Mouse (Mus musculus): Measurements from ENCODE around the gene Pde4b. TPM values are rescaled to one million over a fixed set of nuclear protein-coding genes. Genes with fewer than 3 reads are reported as not detected.

The Pde4b gene
- total RNA-seq, 2 experiments from 2014 or later: 85.9 to 89.8 TPM

GRCm38 (mm10) chr4:102351476-102352475 is 264.4 kb downstream of the Pde4b start:
- intact Hi-C loops (cut with DNase I): no loop called here
- DNase-seq (ENCODE audit: extremely low spot score in 1 of 2, low spot score in 2 of 2): peak in 1 of 2 experiments; percentile 44

- intact Hi-C loops (cut with DNase I): no loop called here
- peak in 1 of 2 experiments; percentile 24 for DNase-seq (ENCODE audit: extremely low spot score in 1 of 2, low spot score in 2 of 2)
Observed at GRCm38 (mm10) chr4:102353641-102354403, 266.5 kb downstream of the Pde4b start.

- intact Hi-C loops (cut with DNase I): no loop called here
- DNase-seq (ENCODE audit: extremely low spot score in 1 of 2, low spot score in 2 of 2): no peak
Observed at GRCm38 (mm10) chr4:102368105-102368735, 280.9 kb downstream of the Pde4b start.

- no peak for DNase-seq (ENCODE audit: extremely low spot score in 1 of 2, low spot score in 2 of 2)
- intact Hi-C loops (cut with DNase I): no loop called here
Observed at GRCm38 (mm10) chr4:102374614-102375013, 287.3 kb downstream of the Pde4b start.

GRCm38 (mm10) chr4:102382763-102383505 is 295.6 kb downstream of the Pde4b start:
- intact Hi-C loops (cut with DNase I): no loop called here
- DNase-seq (ENCODE audit: extremely low spot score in 1 of 2, low spot score in 2 of 2): no peak

- intact Hi-C loops (cut with DNase I): no loop called here
- DNase-seq (ENCODE audit: extremely low spot score in 1 of 2, low spot score in 2 of 2): no peak
Observed at GRCm38 (mm10) chr4:102393605-102394004, 306.3 kb downstream of the Pde4b start.

GRCm38 (mm10) chr4:102397334-102397733 is 310.0 kb downstream of the Pde4b start:
- intact Hi-C loops (cut with DNase I): no loop called here
- no peak for DNase-seq (ENCODE audit: extremely low spot score in 1 of 2, low spot score in 2 of 2)

- intact Hi-C loops (cut with DNase I): no loop called here
- no peak for DNase-seq (ENCODE audit: extremely low spot score in 1 of 2, low spot score in 2 of 2)
Observed at GRCm38 (mm10) chr4:102398512-102398911, 311.2 kb downstream of the Pde4b start.

GRCm38 (mm10) chr4:102406848-102407247 is 319.5 kb downstream of the Pde4b start:
- DNase-seq (ENCODE audit: extremely low spot score in 1 of 2, low spot score in 2 of 2): no peak
- intact Hi-C loops (cut with DNase I): no loop called here

GRCm38 (mm10) chr4:102408132-102408531 is 320.8 kb downstream of the Pde4b start:
- intact Hi-C loops (cut with DNase I): no loop called here
- DNase-seq (ENCODE audit: extremely low spot score in 1 of 2, low spot score in 2 of 2): no peak

GRCm38 (mm10) chr4:102408938-102409337 is 321.6 kb downstream of the Pde4b start:
- intact Hi-C loops (cut with DNase I): no loop called here
- peak in 1 of 2 experiments; percentile 26 for DNase-seq (ENCODE audit: extremely low spot score in 1 of 2, low spot score in 2 of 2)

GRCm38 (mm10) chr4:102413101-102413500 is 325.8 kb downstream of the Pde4b start:
- intact Hi-C loops (cut with DNase I): no loop called here
- DNase-seq (ENCODE audit: extremely low spot score in 1 of 2, low spot score in 2 of 2): no peak

- no peak for DNase-seq (ENCODE audit: extremely low spot score in 1 of 2, low spot score in 2 of 2)
Observed at GRCm38 (mm10) chr4:102413794-102414193, 326.5 kb downstream of the Pde4b start.

GRCm38 (mm10) chr4:102414610-102415009 is 327.3 kb downstream of the Pde4b start:
- intact Hi-C loops (cut with DNase I): no loop called here
- no peak for DNase-seq (ENCODE audit: extremely low spot score in 1 of 2, low spot score in 2 of 2)

More at GRCm38 (mm10) chr4:102413794-102414193, 326.5 kb downstream of the Pde4b start:
- intact Hi-C loops (cut with DNase I): no loop called here

- no peak for DNase-seq (ENCODE audit: extremely low spot score in 1 of 2, low spot score in 2 of 2)
- intact Hi-C loops (cut with DNase I): no loop called here
Observed at GRCm38 (mm10) chr4:102420794-102421397, 333.6 kb downstream of the Pde4b start.

GRCm38 (mm10) chr4:102421398-102421859 is 334.1 kb downstream of the Pde4b start:
- DNase-seq (ENCODE audit: extremely low spot score in 1 of 2, low spot score in 2 of 2): no peak
- intact Hi-C loops (cut with DNase I): no loop called here

GRCm38 (mm10) chr4:102424104-102424503 is 336.8 kb downstream of the Pde4b start:
- DNase-seq (ENCODE audit: extremely low spot score in 1 of 2, low spot score in 2 of 2): no peak

GRCm38 (mm10) chr4:102425422-102425821 is 338.1 kb downstream of the Pde4b start:
- DNase-seq (ENCODE audit: extremely low spot score in 1 of 2, low spot score in 2 of 2): no peak
- intact Hi-C loops (cut with DNase I): no loop called here

More at GRCm38 (mm10) chr4:102424104-102424503, 336.8 kb downstream of the Pde4b start:
- intact Hi-C loops (cut with DNase I): no loop called here

Measured in left cerebral cortex, postnatal 10 days (tissue).